Mouse (Mus musculus) testis, adult 2 months (tissue): ENCODE results near the gene Cpm.

Experiments used
- CTCF ChIP-seq: fragments of 200-500 bp; IDR thresholded peaks from 2 replicates; pipeline ENCODE4 v1.5.1; 2012; ENCODE audit warnings: low read depth, mild to moderate bottlenecking, inconsistent platforms, low read length, moderate library complexity; ENCODE audit not compliant: control insufficient read depth, insufficient read depth, insufficient replicate concordance
- POLR2A ChIP-seq: fragments of 200-500 bp; IDR thresholded peaks from 2 replicates; pipeline ENCODE4 v1.6.1; 2012; ENCODE audit warnings: low read depth, mild to moderate bottlenecking, inconsistent platforms, low read length, moderate library complexity; ENCODE audit not compliant: control insufficient read depth

DNA sequence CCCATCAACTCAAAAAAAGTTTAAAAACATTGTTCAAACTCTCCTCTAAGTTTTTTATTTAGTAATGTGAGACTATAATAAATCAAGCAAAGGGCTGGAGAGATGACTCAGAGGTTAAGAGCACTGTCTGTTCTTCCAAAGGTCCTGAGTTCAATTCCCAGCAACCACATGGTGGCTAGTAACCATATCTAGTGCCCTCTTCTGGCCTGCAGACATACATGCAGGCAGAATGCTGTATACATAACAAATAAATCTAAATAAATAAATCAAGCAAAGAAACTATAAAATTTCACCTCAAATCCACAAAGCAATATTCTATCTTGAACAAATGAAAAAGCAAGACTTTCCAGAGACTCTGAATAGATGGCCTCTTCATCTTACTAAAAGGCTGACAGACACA, 62.9 kb downstream of the Cpm start:
- TF ChIP-seq POLR2A (no peak), CTCF (no peak)
